Mouse (Mus musculus) MEL (cell line): ENCODE results near the gene Kcnj4. TPM values are rescaled to one million over a fixed set of nuclear protein-coding genes. Genes with fewer than 3 reads are reported as not detected.

Experiments used
- DNase-seq: peaks from one replicate; pipeline ENCODE4 v3.0.0; 2011; ENCODE audit warnings: low read depth, low spot score
- H3K27ac ChIP-seq: 2 replicates; pipeline ENCODE4 v1.5.1; 2012; ENCODE audit warnings: low read depth, mild to moderate bottlenecking, control low read depth, low read length, moderate library complexity; ENCODE audit not compliant: control insufficient read depth
- H3K27me3 ChIP-seq, 2 experiments: fragments of 150-350 bp in 1 of 2; sonication (generic) in 1 of 2; 2 replicates each; pipeline ENCODE4 v1.6.1; 2012; ENCODE audit warnings: low read length in 2 of 2, mild to moderate bottlenecking in 2 of 2, improper control_type of control experiment in 1 of 2, moderate library complexity in 1 of 2; ENCODE audit not compliant: insufficient read depth in 2 of 2, control insufficient read depth in 1 of 2
- H3K36me3 ChIP-seq, 2 experiments: 2 replicates each; pipeline ENCODE4 v1.6.1; 2012 to 2014; ENCODE audit warnings: low read length in 2 of 2, improper control_type of control experiment in 1 of 2, inconsistent platforms in 1 of 2, mild to moderate bottlenecking in 1 of 2; ENCODE audit not compliant: insufficient read depth in 2 of 2, control insufficient read depth in 1 of 2
- H3K4me1 ChIP-seq, 2 experiments: fragments of 150-350 bp in 1 of 2; sonication (generic) in 1 of 2; 2 replicates each; pipeline ENCODE4 v1.6.1; 2012; ENCODE audit warnings: low read length in 2 of 2, improper control_type of control experiment in 1 of 2, mild to moderate bottlenecking in 1 of 2; ENCODE audit not compliant: insufficient read depth in 2 of 2, control insufficient read depth in 1 of 2
- H3K4me3 ChIP-seq, 2 experiments: fragments of 150-350 bp in 1 of 2; sonication (generic) in 1 of 2; 2 replicates each; pipeline ENCODE4 v1.5.1; 2012; ENCODE audit warnings: low read depth in 2 of 2, low read length in 2 of 2, mild to moderate bottlenecking in 2 of 2, moderate library complexity in 2 of 2, control low read depth in 1 of 2, improper control_type of control experiment in 1 of 2; ENCODE audit not compliant: control insufficient read depth in 1 of 2, insufficient read depth in 1 of 2
- H3K79me2 ChIP-seq: 2 replicates; pipeline ENCODE4 v1.6.1; 2012; ENCODE audit warnings: mild to moderate bottlenecking, low read length, moderate library complexity; ENCODE audit not compliant: control insufficient read depth, poor library complexity, insufficient read depth
- H3K9ac ChIP-seq: 2 replicates; pipeline ENCODE4 v1.6.1; 2012; ENCODE audit warnings: low read depth, mild to moderate bottlenecking, control low read depth, low read length, moderate library complexity; ENCODE audit not compliant: control insufficient read depth, poor library complexity, severe bottlenecking
- H3K9me3 ChIP-seq: fragments of 150-350 bp; sonication (generic); replicated peaks from 2 replicates; pipeline ENCODE4 v1.6.1; 2012; ENCODE audit warnings: mild to moderate bottlenecking, low read length, improper control_type of control experiment, moderate library complexity; ENCODE audit not compliant: insufficient read depth
- BHLHE40 ChIP-seq: IDR thresholded peaks from 2 replicates; pipeline ENCODE4 v1.6.1; 2012; ENCODE audit warnings: low read depth, mild to moderate bottlenecking, inconsistent platforms, low read length, improper control_type of control experiment, borderline replicate concordance
- CTCF ChIP-seq, 3 experiments: IDR thresholded peaks in 2 of 3; conservative IDR thresholded peaks in 1 of 3; 2 replicates each; pipeline ENCODE4 v1.5.1; 2011 to 2012; ENCODE audit warnings: low read length in 3 of 3, low read depth in 2 of 3, mild to moderate bottlenecking in 2 of 3, improper control_type of control experiment in 1 of 3, inconsistent platforms in 1 of 3, mixed read lengths in 1 of 3, moderate library complexity in 1 of 3; ENCODE audit not compliant: control insufficient read depth in 1 of 3, insufficient read depth in 1 of 3, poor library complexity in 1 of 3, severe bottlenecking in 1 of 3
- ELF1 ChIP-seq: IDR thresholded peaks from 2 replicates; pipeline ENCODE4 v1.6.1; 2014; ENCODE audit warnings: low read depth, mild to moderate bottlenecking, inconsistent platforms, low read length, improper control_type of control experiment, moderate library complexity
- EP300 ChIP-seq, 2 experiments: IDR thresholded peaks; 2 replicates each; pipeline ENCODE4 v1.6.1; 2011; ENCODE audit warnings: improper control_type of control experiment in 2 of 2, low read length in 2 of 2, low read depth in 1 of 2, mild to moderate bottlenecking in 1 of 2
- GABPA ChIP-seq: IDR thresholded peaks from 2 replicates; pipeline ENCODE4 v1.6.1; 2012; ENCODE audit warnings: low read depth, mild to moderate bottlenecking, inconsistent platforms, low read length, improper control_type of control experiment, moderate library complexity
- HCFC1 ChIP-seq: IDR thresholded peaks from 2 replicates; pipeline ENCODE4 v1.6.1; 2012; ENCODE audit warnings: low read depth, mild to moderate bottlenecking, inconsistent platforms, low read length, improper control_type of control experiment, moderate library complexity
- JUND ChIP-seq: IDR thresholded peaks from 2 replicates; pipeline ENCODE4 v1.6.1; 2011; ENCODE audit warnings: low read depth, mild to moderate bottlenecking, improper control_type of control experiment, low read length
- MEF2A ChIP-seq: IDR thresholded peaks from 2 replicates; pipeline ENCODE4 v1.6.1; 2014; ENCODE audit warnings: low read depth, mild to moderate bottlenecking, inconsistent platforms, low read length, improper control_type of control experiment; ENCODE audit not compliant: poor library complexity, insufficient replicate concordance, severe bottlenecking; ENCODE audit errors: extremely low read depth
- MXI1 ChIP-seq: IDR thresholded peaks from 2 replicates; pipeline ENCODE4 v1.6.1; 2011; ENCODE audit warnings: mild to moderate bottlenecking, low read depth, low read length, improper control_type of control experiment
- NRF1 ChIP-seq: IDR thresholded peaks from 2 replicates; pipeline ENCODE4 v1.6.1; 2014; ENCODE audit warnings: low read depth, mild to moderate bottlenecking, inconsistent platforms, low read length, improper control_type of control experiment, moderate library complexity; ENCODE audit not compliant: poor library complexity, insufficient read depth, severe bottlenecking
- POLR2A ChIP-seq, 2 experiments: IDR thresholded peaks; 2 replicates each; pipeline ENCODE4 v1.6.1; 2011 to 2012; ENCODE audit warnings: low read length in 2 of 2, mild to moderate bottlenecking in 2 of 2, control low read depth in 1 of 2, improper control_type of control experiment in 1 of 2, low read depth in 1 of 2, moderate library complexity in 1 of 2; ENCODE audit not compliant: control insufficient read depth in 1 of 2, insufficient read depth in 1 of 2, poor library complexity in 1 of 2
- POLR2AphosphoS2 ChIP-seq: IDR thresholded peaks from 2 replicates; pipeline ENCODE4 v1.6.1; 2011; ENCODE audit warnings: low read length, improper control_type of control experiment
- POLR2AphosphoS5 ChIP-seq: IDR thresholded peaks from 2 replicates; pipeline ENCODE4 v1.6.1; 2012; ENCODE audit warnings: low read depth, borderline replicate concordance, mild to moderate bottlenecking, inconsistent platforms, low read length, moderate library complexity, mixed read lengths
- RAD21 ChIP-seq: IDR thresholded peaks from 2 replicates; pipeline ENCODE4 v1.6.1; 2011; ENCODE audit warnings: mild to moderate bottlenecking, low read depth, low read length, improper control_type of control experiment
- RCOR1 ChIP-seq: IDR thresholded peaks from 2 replicates; pipeline ENCODE4 v1.6.1; 2012; ENCODE audit warnings: low read depth, mild to moderate bottlenecking, inconsistent platforms, low read length, improper control_type of control experiment
- SIN3A ChIP-seq: IDR thresholded peaks from 2 replicates; pipeline ENCODE4 v1.6.1; 2012; ENCODE audit warnings: low read length, improper control_type of control experiment, inconsistent platforms
- SMC3 ChIP-seq: IDR thresholded peaks from 2 replicates; pipeline ENCODE4 v1.6.1; 2011; ENCODE audit warnings: low read depth, low read length, improper control_type of control experiment
- TBP ChIP-seq: IDR thresholded peaks from 2 replicates; pipeline ENCODE4 v1.8.0; 2011; ENCODE audit warnings: low read depth, low read length, improper control_type of control experiment
- polyA plus RNA-seq, 2 experiments: library from polyadenylated mRNA; stranded (reverse) in 1 of 2; unstranded in 1 of 2; fragments of >175 nt in 1 of 2; fragments of >200 nt in 1 of 2; gene quantifications; 2 replicates each; pipeline versions ENCODE4 v1.2.1 to v1.2.4; 2012; ENCODE audit warnings: low replicate concordance in 2 of 2, low read depth in 1 of 2; ENCODE audit not compliant: insufficient read length in 2 of 2, insufficient read depth in 1 of 2, missing spikeins in 1 of 2
- total RNA-seq: library from RNA; depleted of rRNA; stranded (reverse); fragments of 300-350 nt; gene quantifications from 2 replicates; pipeline ENCODE4 v1.2.3, GENCODE M21; 2012

The Kcnj4 gene
- total and polyA plus RNA-seq, 3 experiments, result 0.07 TPM; not detected in 2

- H3K36me3 ChIP-seq, result peaks cover 0 to 24% of the 10 kb centered on the region in 2 experiments; a peak in 2 of 4 replicates
- no peak overlapping the region for H3K4me3 ChIP-seq
- H3K9ac ChIP-seq, result no peak overlapping the region
- no peak for DNase-seq
- no peak overlapping the region for H3K27ac ChIP-seq
- no peaks in the 10 kb centered on the region for H3K9me3 ChIP-seq
- no peaks in the 10 kb centered on the region for H3K27me3 ChIP-seq
- no peak for TF ChIP-seq TBP
- no peak for TF ChIP-seq JUND
- TF ChIP-seq POLR2AphosphoS5, result no peak
- no peak for TF ChIP-seq SIN3A
- TF ChIP-seq RCOR1, result no peak
- no peak for TF ChIP-seq NRF1
- TF ChIP-seq BHLHE40, result no peak
- TF ChIP-seq RAD21, result no peak
- TF ChIP-seq MEF2A, result no peak
- no peak for TF ChIP-seq POLR2AphosphoS2
- peaks cover 15% of the 10 kb centered on the region for H3K79me2 ChIP-seq
- H3K4me1 ChIP-seq, result peaks cover 20 to 36% of the 10 kb centered on the region in 2 experiments
Measured at GRCm38 (mm10) chr15:79438209-79438810, 66.7 kb downstream of the Kcnj4 start.

- H3K9ac ChIP-seq, result no peak overlapping the region
- no peaks in the 10 kb centered on the region for H3K9me3 ChIP-seq
- no peaks in the 10 kb centered on the region for H3K27me3 ChIP-seq
- H3K79me2 ChIP-seq, result peaks cover 15% of the 10 kb centered on the region
- peaks cover 0 to 24% of the 10 kb centered on the region in 2 experiments; a peak in 2 of 4 replicates for H3K36me3 ChIP-seq
- H3K27ac ChIP-seq, result no peak overlapping the region
- H3K4me1 ChIP-seq, result peaks cover 20 to 36% of the 10 kb centered on the region in 2 experiments
- TF ChIP-seq MEF2A (no peak), HCFC1 (no peak), JUND (no peak), TBP (no peak), ELF1 (no peak), GABPA (no peak), MXI1 (no peak), EP300 (IDR thresholded peaks at IDR 0.05; ENCODE audit: low read depth in 1 of 2, low read length in 2 of 2) (no peak), SMC3 (no peak), CTCF (IDR thresholded peaks at IDR 0.05 in 2 of 3, conservative IDR thresholded peaks at IDR 0.05 in 1 of 3; ENCODE audit: control insufficient read depth in 1 of 3, insufficient read depth in 1 of 3, low read depth in 2 of 3, low read length in 3 of 3, poor library complexity in 1 of 3, severe bottlenecking in 1 of 3) (no peak), POLR2AphosphoS2 (no peak), POLR2A (IDR thresholded peaks at IDR 0.05; ENCODE audit: control insufficient read depth in 1 of 2, insufficient read depth in 1 of 2, low read depth in 1 of 2, low read length in 2 of 2, poor library complexity in 1 of 2) (no peak)
- DNase-seq, result no peak
- no peak overlapping the region for H3K4me3 ChIP-seq
Measured at GRCm38 (mm10) chr15:79437541-79438208, 67.4 kb downstream of the Kcnj4 start.
